ENCODE assay signal across 11 mouse cellular contexts in genomic region chrX:134684936-134685335, GRCm38 (mm10). TPM values are rescaled to one million over a fixed set of nuclear protein-coding genes. Genes with fewer than 3 reads are reported as not detected.
A peak's percentile ranks its signal among the peaks of the same experiment; 100 is the strongest.
DNase-seq lines count a peak whose midpoint lies in the region; ATAC-seq and TF ChIP-seq lines count a peak whose summit lies in the region.
"Had no signal": no experiment of that assay in that cellular context is flagged by ENCODE, and none has a peak within 500 bp of the region (broad histone marks: within the 10 kb centered on the region; RNA-seq: fewer than 3 reads in every experiment).

No protein-coding gene starts in this region.

- DNase-seq in kidney, postnatal 0 days (ENCODE audit: low spot score): peak; percentile 26
- no peak for DNase-seq in kidney, postnatal 25 days
- DNase-seq in cerebellum, adult 11-12 months: no peak
- DNase-seq in adrenal gland, postnatal 25 days: no peak
- DNase-seq in c-Kit-positive CD71-positive TER-119-positive erythroid progenitor cells, embryonic 14.5 days (ENCODE audit: low spot score): no peak
- DNase-seq: cerebellum, adult 9-11 months; liver, postnatal 0 days had no signal

- TF ChIP-seq CTCF in kidney, postnatal 0 days (IDR thresholded peaks at IDR 0.05; ENCODE audit: low read depth): no peak

- no peak overlapping the region for H3K27ac ChIP-seq in kidney, postnatal 0 days
- H3K27ac ChIP-seq in forebrain, embryonic 15.5 days (replicated peaks): peak overlapping the region; percentile 93
- H3K27ac ChIP-seq in limb, embryonic 15.5 days: peak overlapping the region; percentile 77
- peak overlapping the region; percentile 55; the same call in 1 of the 2 replicates for H3K27ac ChIP-seq in stomach, embryonic 16.5 days (ENCODE audit: low read length)

- no peaks in the 10 kb centered on the region for H3K9me3 ChIP-seq in kidney, postnatal 0 days (replicated peaks; ENCODE audit: low read length)
- no peaks in the 10 kb centered on the region for H3K9me3 ChIP-seq in forebrain, embryonic 15.5 days
- H3K9me3 ChIP-seq in limb, embryonic 15.5 days: no peaks in the 10 kb centered on the region
- H3K9me3 ChIP-seq in stomach, embryonic 16.5 days (replicated peaks; ENCODE audit: control insufficient read depth, low read length): no peaks in the 10 kb centered on the region

- H3K4me1 ChIP-seq in kidney, postnatal 0 days (replicated peaks; ENCODE audit: insufficient read depth, low read length): no peaks in the 10 kb centered on the region
- H3K4me1 ChIP-seq in forebrain, embryonic 15.5 days: peaks cover 13% of the 10 kb centered on the region
- H3K4me1 ChIP-seq in limb, embryonic 15.5 days: no peaks in the 10 kb centered on the region
- no peaks in the 10 kb centered on the region; the same call in 1 of the 2 replicates for H3K4me1 ChIP-seq in stomach, embryonic 16.5 days (ENCODE audit: control insufficient read depth, insufficient read depth, low read length)

- no peak overlapping the region for H3K4me2 ChIP-seq in kidney, postnatal 0 days (ENCODE audit: low read length)
- H3K4me2 ChIP-seq in forebrain, embryonic 15.5 days (replicated peaks): peak overlapping the region; percentile 46
- peak overlapping the region; percentile 32 for H3K4me2 ChIP-seq in limb, embryonic 15.5 days
- peak overlapping the region; percentile 43; the same call in 1 of the 2 replicates for H3K4me2 ChIP-seq in stomach, embryonic 16.5 days (ENCODE audit: low read depth, low read length)

- H3K27me3 ChIP-seq in kidney, postnatal 0 days (ENCODE audit: insufficient read depth, low read length): no peaks in the 10 kb centered on the region
- H3K27me3 ChIP-seq in forebrain, embryonic 15.5 days: no peaks in the 10 kb centered on the region
- H3K27me3 ChIP-seq in limb, embryonic 15.5 days: 0 out of 2 replicates have a peak, but pooled peaks cover 8% of the 10 kb centered on the region
- H3K27me3 ChIP-seq in stomach, embryonic 16.5 days (ENCODE audit: control insufficient read depth, insufficient read depth, low read length): no peaks in the 10 kb centered on the region; the same call in 1 of the 2 replicates

- H3K4me3 ChIP-seq in kidney, postnatal 0 days (replicated peaks; ENCODE audit: low read depth, low read length): no peak overlapping the region
- peak overlapping the region; percentile 60 for H3K4me3 ChIP-seq in forebrain, embryonic 15.5 days
- H3K4me3 ChIP-seq in limb, embryonic 15.5 days: peak overlapping the region; percentile 54
- H3K4me3 ChIP-seq in stomach, embryonic 16.5 days (replicated peaks; ENCODE audit: low read length): peak overlapping the region; percentile 27

- no peaks in the 10 kb centered on the region for H3K36me3 ChIP-seq in kidney, postnatal 0 days (ENCODE audit: insufficient read depth, low read length)
- peaks cover 6% of the 10 kb centered on the region for H3K36me3 ChIP-seq in forebrain, embryonic 15.5 days
- H3K36me3 ChIP-seq in limb, embryonic 15.5 days: peaks cover 8% of the 10 kb centered on the region; the same call in 1 of the 2 replicates
- H3K36me3 ChIP-seq in stomach, embryonic 16.5 days (ENCODE audit: control insufficient read depth, insufficient read depth, low read length): no peaks in the 10 kb centered on the region

- ATAC-seq in kidney, postnatal 0 days (replicated peaks; ENCODE audit: low FRiP score, low read depth): no peak
- ATAC-seq in forebrain, embryonic 15.5 days (replicated peaks): no peak
- ATAC-seq in limb, embryonic 15.5 days (ENCODE audit: insufficient number of reproducible peaks, low FRiP score, low TSS enrichment, low read depth): no peak
- ATAC-seq in stomach, embryonic 16.5 days (ENCODE audit: insufficient read depth, low FRiP score): no peak
- ATAC-seq: inflammation-experienced regulatory T-cells, adult 6 months; liver, postnatal 0 days had no signal

- 39% methylated on average over 5 of the region's 5 CpGs for WGBS in kidney, postnatal 0 days
- WGBS in forebrain, embryonic 15.5 days: 31% methylated on average over 5 of the region's 5 CpGs
- 32% methylated on average over 5 of the region's 5 CpGs for WGBS in limb, embryonic 15.5 days
- WGBS in stomach, embryonic 16.5 days: 36% methylated on average over 5 of the region's 5 CpGs

- H3K9ac ChIP-seq in kidney, postnatal 0 days (ENCODE audit: low read depth, low read length): no peak overlapping the region
- H3K9ac ChIP-seq in forebrain, embryonic 15.5 days (replicated peaks): peak overlapping the region; percentile 30
- no peak overlapping the region for H3K9ac ChIP-seq in limb, embryonic 15.5 days
- H3K9ac ChIP-seq in stomach, embryonic 16.5 days (ENCODE audit: low read length): 0 out of 2 replicates have a peak overlapping the region, but pooled peaks have one; percentile 31
- H3K9ac ChIP-seq: liver, postnatal 0 days had no signal

RNA-seq across cellular contexts. Expression of gene Armcx4, which starts 1.4 kb away (rescaled TPM):
- 3.4 and 3.5 TPM in 2 replicates for polyA plus RNA-seq in kidney, postnatal 0 days (2015; fragmentation: Nextera tagmentation; extraction: Ambion mirVana)
- polyA plus RNA-seq in forebrain, embryonic 15.5 days (2015; fragmentation: Nextera tagmentation; extraction: Ambion mirVana): 7.3 and 7.8 TPM in 2 replicates
- 4.4 and 5.6 TPM in 2 replicates for polyA plus RNA-seq in limb, embryonic 15.5 days (2015; fragmentation: Nextera tagmentation; extraction: Ambion mirVana)
- polyA plus RNA-seq in stomach, embryonic 16.5 days (2015; fragmentation: Nextera tagmentation; extraction: Ambion mirVana): 2.8 and 3.5 TPM in 2 replicates
- total RNA-seq in adrenal gland, postnatal 25 days (2021): 9.7 and 14.6 TPM in 2 replicates

RNA-seq across cellular contexts. Expression of gene Armcx1, which starts 32.8 kb away (rescaled TPM):
- 34.1 and 34.7 TPM in 2 replicates for polyA plus RNA-seq in kidney, postnatal 0 days (2015; fragmentation: Nextera tagmentation; extraction: Ambion mirVana)
- polyA plus RNA-seq in forebrain, embryonic 15.5 days (2015; fragmentation: Nextera tagmentation; extraction: Ambion mirVana): 71.0 and 73.6 TPM in 2 replicates
- polyA plus RNA-seq in limb, embryonic 15.5 days (2015; fragmentation: Nextera tagmentation; extraction: Ambion mirVana): 66.5 TPM in 2 replicates
- 51.6 TPM in 2 replicates for polyA plus RNA-seq in stomach, embryonic 16.5 days (2015; fragmentation: Nextera tagmentation; extraction: Ambion mirVana)
- total RNA-seq in adrenal gland, postnatal 25 days (2021): 20.7 and 24.1 TPM in 2 replicates

Comparison
In these comparisons a context has a peak if more than half of its experiments do, and no peak if none do; other contexts are left out.
1. H3K9ac ChIP-seq: peak in forebrain, embryonic 15.5 days (single experiment) and stomach, embryonic 16.5 days (single experiment); none in kidney, postnatal 0 days (single experiment) and limb, embryonic 15.5 days (single experiment).